15 mouse cellular contexts compared by ENCODE assay signal in genomic region chr10:24672948-24673347, GRCm38 (mm10).
"Had no signal": no experiment of that assay in that cellular context is flagged by ENCODE, and none has a peak within 500 bp of the region (broad histone marks: within the 10 kb centered on the region; RNA-seq: fewer than 3 reads in every experiment).

No protein-coding gene starts in this region.

- H3K9me3 ChIP-seq: kidney, embryonic 15.5 days; liver, embryonic 13.5 days; neural tube, embryonic 13.5 days; stomach, embryonic 15.5 days had no signal

- H3K4me1 ChIP-seq: kidney, embryonic 15.5 days; liver, embryonic 13.5 days; neural tube, embryonic 13.5 days; stomach, embryonic 15.5 days had no signal

- H3K27ac ChIP-seq: kidney, embryonic 15.5 days; liver, embryonic 13.5 days; neural tube, embryonic 13.5 days; stomach, embryonic 15.5 days had no signal

- DNase-seq: kidney, adult 8-10 months; kidney, postnatal 14 days; kidney, postnatal 4 days; liver, embryonic 13.5 days; lung, adult 2 months; lung, postnatal 14 days; lung, postnatal 4 days; midbrain, embryonic 14.5 days; retina, postnatal 1 day; right cerebral cortex, postnatal 25 days; spleen, adult 18-20 months; thymus, postnatal 36 days had no signal

- H3K27me3 ChIP-seq: kidney, embryonic 15.5 days; liver, embryonic 13.5 days; neural tube, embryonic 13.5 days; stomach, embryonic 15.5 days had no signal

- H3K36me3 ChIP-seq: kidney, embryonic 15.5 days; liver, embryonic 13.5 days; neural tube, embryonic 13.5 days; stomach, embryonic 15.5 days had no signal

- H3K4me3 ChIP-seq: kidney, embryonic 15.5 days; liver, embryonic 13.5 days; neural tube, embryonic 13.5 days; stomach, embryonic 15.5 days had no signal
